Mouse (Mus musculus) telencephalon, adult 2 months (tissue): ENCODE results near the gene Pcare.
"Not testable (repeated sequence)": the region's sequence is repeated elsewhere in the genome, so short reads cannot be mapped to it uniquely, and the experiment has no call there.

Experiments
- DNase-seq: peaks from one replicate; pipeline ENCODE4 v3.0.0-alpha.2; 2011; ENCODE audit warnings: low read depth, low spot score

Gene Pcare

GRCm38 (mm10) chr17:71752831-71753230 lies at the start of gene Pcare:
Gene Pcare, minus strand, starts transcription at chr17:71752894.
- peak; percentile 24 for DNase-seq

- DNase-seq, result no peak
Measured at GRCm38 (mm10) chr17:71795521-71796205, 43.0 kb upstream of the Pcare start.

GRCm38 (mm10) chr17:71791622-71792021 lies 38.9 kb upstream of the Pcare start:
- DNase-seq, result no peak

- no peak for DNase-seq
Measured at GRCm38 (mm10) chr17:71791109-71791508, 38.4 kb upstream of the Pcare start.

GRCm38 (mm10) chr17:71786456-71786855 lies 33.8 kb upstream of the Pcare start:
- DNase-seq, result no peak

GRCm38 (mm10) chr17:71783366-71783735 lies 30.7 kb upstream of the Pcare start:
- DNase-seq, result no peak

GRCm38 (mm10) chr17:71782699-71783365 lies 30.1 kb upstream of the Pcare start:
- peak; percentile 40 for DNase-seq

GRCm38 (mm10) chr17:71782242-71782698 lies 29.6 kb upstream of the Pcare start:
- DNase-seq, result no peak

- DNase-seq, result peak; percentile 85
Measured at GRCm38 (mm10) chr17:71780945-71781344, 28.3 kb upstream of the Pcare start.

GRCm38 (mm10) chr17:71780490-71780889 lies 27.8 kb upstream of the Pcare start:
- DNase-seq, result no peak

- no peak for DNase-seq
Measured at GRCm38 (mm10) chr17:71778696-71779095, 26.0 kb upstream of the Pcare start.

- peak; percentile 46 for DNase-seq
Measured at GRCm38 (mm10) chr17:71775279-71775678, 22.6 kb upstream of the Pcare start.

- DNase-seq, result no peak
Measured at GRCm38 (mm10) chr17:71774173-71774572, 21.5 kb upstream of the Pcare start.

GRCm38 (mm10) chr17:71770696-71771095 lies 18.0 kb upstream of the Pcare start:
- DNase-seq, result no peak

GRCm38 (mm10) chr17:71769564-71769963 lies 16.9 kb upstream of the Pcare start:
- DNase-seq, result no peak

- not testable (repeated sequence) for DNase-seq
Measured at GRCm38 (mm10) chr17:71768173-71768572, 15.5 kb upstream of the Pcare start, which contains the start of gene Clip4. Gene Clip4, plus strand, starts transcription at chr17:71768473.

- no peak for DNase-seq
Measured at GRCm38 (mm10) chr17:71760536-71760935, 7.8 kb upstream of the Pcare start.

GRCm38 (mm10) chr17:71749616-71750168 lies 3.0 kb downstream of the Pcare start:
- no peak for DNase-seq

GRCm38 (mm10) chr17:71747561-71747960 lies 5.1 kb downstream of the Pcare start:
- no peak for DNase-seq

- no peak for DNase-seq
Measured at GRCm38 (mm10) chr17:71746114-71746513, 6.6 kb downstream of the Pcare start.

- peak; percentile 88 for DNase-seq
Measured at GRCm38 (mm10) chr17:71742935-71743334, 9.8 kb downstream of the Pcare start.

- DNase-seq, result no peak
Measured at GRCm38 (mm10) chr17:71742156-71742555, 10.5 kb downstream of the Pcare start.

- DNase-seq, result no peak
Measured at GRCm38 (mm10) chr17:71736442-71736841, 16.3 kb downstream of the Pcare start.
